Mouse (Mus musculus): ENCODE measurements at regions not wholly inside any gene's neighbourhood (a gene's known extent, or its start where the extent isn't known, plus 50 kb on each side); places are given as distances from the start of the nearest gene placed in this dataset.
"Not testable (repeated sequence)": the region's sequence is repeated elsewhere in the genome, so short reads cannot be mapped to it uniquely, and the experiment has no call there.

DNA sequence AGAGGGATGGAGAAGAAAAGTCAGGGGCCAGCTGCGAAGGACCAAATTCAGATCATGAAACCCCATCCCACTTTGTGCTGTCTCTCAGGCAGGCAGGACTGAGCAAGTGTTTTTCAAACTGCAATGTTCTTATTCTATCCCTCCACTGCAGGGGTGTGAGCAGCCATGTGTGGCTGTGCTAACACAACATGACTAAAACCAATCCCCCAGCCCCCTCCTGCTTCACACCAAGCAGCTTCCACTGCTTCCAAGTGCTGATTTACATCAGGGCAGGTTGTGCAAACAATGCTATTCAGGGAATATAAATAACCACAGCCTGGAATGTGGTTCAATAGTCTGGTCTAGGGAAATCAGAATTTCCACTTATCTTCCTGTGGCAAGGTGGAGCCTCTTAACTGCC, 517.0 kb upstream of the Brinp1 start:
- Histone ChIP-seq H3K9ac (ENCODE audit: low read length) (no peak overlapping the region), H3K36me3 (ENCODE audit: control insufficient read depth, insufficient read depth, low read length) (no peaks in the 10 kb centered on the region), H3K4me3 (replicated peaks; ENCODE audit: low read length) (no peak overlapping the region), H3K27me3 (ENCODE audit: control insufficient read depth, insufficient read depth, low read length) (no peaks in the 10 kb centered on the region), H3K4me1 (ENCODE audit: control insufficient read depth, insufficient read depth, low read length) (no peaks in the 10 kb centered on the region), H3K27ac (ENCODE audit: low read length) (no peak overlapping the region), H3K4me2 (ENCODE audit: low read depth, low read length) (no peak overlapping the region), H3K9me3 (replicated peaks; ENCODE audit: control insufficient read depth, low read length) (no peaks in the 10 kb centered on the region)
- 81% methylated on average over 1 of the region's 1 CpGs for WGBS
- ATAC-seq (ENCODE audit: insufficient read depth, low FRiP score): no peak

DNA sequence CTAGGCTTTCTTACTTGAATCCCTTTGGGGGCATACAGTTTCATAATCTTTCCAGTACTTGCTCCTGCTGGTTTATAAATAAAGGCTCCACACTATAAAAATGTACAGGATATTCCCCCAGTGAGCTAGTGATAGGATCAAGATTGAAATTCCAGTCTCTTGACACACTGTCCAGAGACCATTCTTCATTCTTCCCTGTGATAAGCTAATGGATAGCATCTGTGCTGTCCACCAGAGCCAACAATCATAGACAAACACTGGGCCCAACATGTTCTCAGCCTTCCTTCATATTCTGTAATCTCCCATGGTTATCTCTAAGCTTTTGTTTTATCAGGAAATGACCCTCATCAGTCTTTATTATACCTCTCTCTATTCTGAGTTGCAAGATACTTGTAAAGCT, 505.8 kb upstream of the Brinp1 start:
- Histone ChIP-seq H3K36me3 (ENCODE audit: control insufficient read depth, insufficient read depth, low read length) (no peaks in the 10 kb centered on the region), H3K27ac (ENCODE audit: low read length) (no peak overlapping the region), H3K4me2 (ENCODE audit: low read depth, low read length) (no peak overlapping the region), H3K4me3 (replicated peaks; ENCODE audit: low read length) (no peak overlapping the region), H3K27me3 (ENCODE audit: control insufficient read depth, insufficient read depth, low read length) (no peaks in the 10 kb centered on the region), H3K4me1 (ENCODE audit: control insufficient read depth, insufficient read depth, low read length) (no peaks in the 10 kb centered on the region), H3K9me3 (replicated peaks; ENCODE audit: control insufficient read depth, low read length) (no peaks in the 10 kb centered on the region), H3K9ac (ENCODE audit: low read length) (no peak overlapping the region)
- ATAC-seq (ENCODE audit: insufficient read depth, low FRiP score): no peak

DNA sequence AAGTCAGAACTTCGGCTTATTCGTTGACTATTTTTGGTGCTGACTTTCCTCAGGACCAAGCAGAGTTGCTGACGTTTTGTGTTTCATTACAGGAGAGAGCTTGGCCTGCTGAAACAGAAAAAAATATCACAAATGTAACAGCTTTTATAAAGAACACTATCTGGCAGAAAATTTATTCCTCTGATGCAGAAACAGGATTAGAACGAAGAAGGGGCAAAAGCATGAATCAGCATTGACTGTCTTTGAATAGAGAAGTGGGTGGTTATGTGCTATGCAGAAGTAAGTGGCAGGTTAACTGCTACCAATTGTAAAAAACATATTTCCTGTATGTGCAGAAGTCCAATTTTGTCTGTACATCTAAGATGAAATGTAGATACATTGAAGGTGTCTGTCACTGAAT, 502.2 kb upstream of the Brinp1 start:
- H3K4me3 ChIP-seq (replicated peaks; ENCODE audit: low read length): no peak overlapping the region
- H3K36me3 ChIP-seq (ENCODE audit: control insufficient read depth, insufficient read depth, low read length): no peaks in the 10 kb centered on the region
- no peak overlapping the region for H3K9ac ChIP-seq (ENCODE audit: low read length)
- no peak for ATAC-seq (ENCODE audit: insufficient read depth, low FRiP score)
- 90% methylated on average over 4 of the region's 4 CpGs for whole genome bisulfite sequencing
- no peaks in the 10 kb centered on the region for H3K4me1 ChIP-seq (ENCODE audit: control insufficient read depth, insufficient read depth, low read length)
- no peak overlapping the region for H3K27ac ChIP-seq (ENCODE audit: low read length)
- H3K27me3 ChIP-seq (ENCODE audit: control insufficient read depth, insufficient read depth, low read length): no peaks in the 10 kb centered on the region
- H3K9me3 ChIP-seq (replicated peaks; ENCODE audit: control insufficient read depth, low read length): no peaks in the 10 kb centered on the region
- no peak overlapping the region for H3K4me2 ChIP-seq (ENCODE audit: low read depth, low read length)

DNA sequence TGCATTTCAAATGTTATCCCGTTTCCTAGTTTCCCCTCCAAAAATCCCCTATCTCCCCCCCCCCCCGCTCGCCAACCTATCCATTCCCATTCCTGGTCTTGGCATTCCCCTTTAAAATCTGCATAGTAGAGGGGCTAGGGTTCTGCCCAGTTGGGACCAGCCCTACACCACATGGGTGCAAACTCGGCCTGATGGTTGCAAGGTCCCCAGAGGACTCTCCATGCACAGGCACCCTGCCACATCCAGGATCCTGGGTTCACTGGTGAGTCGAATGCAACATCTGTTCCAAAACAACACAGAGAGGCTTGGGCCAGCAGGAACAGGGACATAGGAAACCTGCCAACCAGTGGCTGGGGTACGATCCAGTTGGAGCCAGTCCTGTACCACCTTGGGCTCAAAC, 492.0 kb upstream of the Brinp1 start:
- Histone ChIP-seq H3K27me3 (ENCODE audit: control insufficient read depth, insufficient read depth, low read length) (no peaks in the 10 kb centered on the region), H3K9ac (ENCODE audit: low read length) (no peak overlapping the region), H3K4me1 (ENCODE audit: control insufficient read depth, insufficient read depth, low read length) (no peaks in the 10 kb centered on the region), H3K9me3 (replicated peaks; ENCODE audit: control insufficient read depth, low read length) (no peaks in the 10 kb centered on the region), H3K4me2 (ENCODE audit: low read depth, low read length) (no peak overlapping the region), H3K4me3 (replicated peaks; ENCODE audit: low read length) (no peak overlapping the region), H3K27ac (ENCODE audit: low read length) (no peak overlapping the region), H3K36me3 (ENCODE audit: control insufficient read depth, insufficient read depth, low read length) (no peaks in the 10 kb centered on the region)
- ATAC-seq (ENCODE audit: insufficient read depth, low FRiP score): no peak
- 80% methylated on average over 6 of the region's 6 CpGs for WGBS

DNA sequence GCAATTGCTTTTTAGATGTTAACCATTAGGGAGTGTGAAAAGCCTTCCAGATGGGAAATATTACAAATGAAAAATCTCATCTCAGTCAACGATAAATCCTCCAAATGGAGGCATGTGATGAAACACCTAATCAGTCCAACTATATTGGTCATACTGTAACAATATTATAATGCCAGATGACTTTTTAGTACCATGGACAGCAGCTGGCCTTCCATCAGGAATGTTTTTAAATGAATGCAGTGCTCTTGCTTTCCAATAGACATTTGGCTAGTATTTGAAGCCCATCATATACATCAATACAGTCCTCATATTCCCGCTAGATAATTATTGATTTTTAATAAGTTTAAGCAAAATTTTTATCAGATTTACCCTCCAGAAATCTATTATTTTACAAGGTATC, 489.8 kb upstream of the Brinp1 start:
- 74% methylated on average over 2 of the region's 2 CpGs for WGBS

DNA sequence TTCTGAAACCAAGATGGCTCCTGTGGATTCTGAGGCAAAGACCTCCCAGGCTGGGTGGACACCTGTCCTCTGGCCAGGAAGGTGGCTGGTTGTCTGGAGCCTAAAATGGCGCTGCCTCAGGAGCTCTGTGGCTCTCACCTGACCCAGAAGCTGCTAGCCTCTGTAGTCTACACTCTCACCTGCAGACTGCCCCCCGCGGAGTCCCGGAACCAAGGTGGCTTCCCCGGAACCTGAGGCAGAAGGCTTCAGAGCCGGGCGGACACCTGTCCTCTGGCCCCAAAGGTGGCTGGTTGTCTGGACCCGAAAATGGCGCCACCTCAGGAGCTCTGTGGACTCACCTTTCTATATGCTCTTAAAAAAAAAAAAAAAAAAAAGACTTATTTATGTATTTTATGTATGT, 481.2 kb upstream of the Brinp1 start:
- Histone ChIP-seq H3K27ac (ENCODE audit: low read length) (no peak overlapping the region), H3K4me1 (ENCODE audit: control insufficient read depth, insufficient read depth, low read length) (no peaks in the 10 kb centered on the region), H3K4me2 (ENCODE audit: low read depth, low read length) (no peak overlapping the region), H3K9ac (ENCODE audit: low read length) (no peak overlapping the region), H3K4me3 (replicated peaks; ENCODE audit: low read length) (no peak overlapping the region), H3K27me3 (ENCODE audit: control insufficient read depth, insufficient read depth, low read length) (no peaks in the 10 kb centered on the region), H3K9me3 (replicated peaks; ENCODE audit: control insufficient read depth, low read length) (no peaks in the 10 kb centered on the region), H3K36me3 (ENCODE audit: control insufficient read depth, insufficient read depth, low read length) (no peaks in the 10 kb centered on the region)
- ATAC-seq (ENCODE audit: insufficient read depth, low FRiP score): no peak
- 90% methylated on average over 9 of the region's 9 CpGs for WGBS

More for the DNA sequence above, 489.8 kb upstream of the Brinp1 start:
- H3K27me3 ChIP-seq (ENCODE audit: control insufficient read depth, insufficient read depth, low read length): no peaks in the 10 kb centered on the region
- H3K4me2 ChIP-seq (ENCODE audit: low read depth, low read length): no peak overlapping the region
- H3K27ac ChIP-seq (ENCODE audit: low read length): no peak overlapping the region
- H3K4me3 ChIP-seq (replicated peaks; ENCODE audit: low read length): no peak overlapping the region
- H3K4me1 ChIP-seq (ENCODE audit: control insufficient read depth, insufficient read depth, low read length): no peaks in the 10 kb centered on the region
- ATAC-seq (ENCODE audit: insufficient read depth, low FRiP score): no peak
- H3K9ac ChIP-seq (ENCODE audit: low read length): no peak overlapping the region
- no peaks in the 10 kb centered on the region for H3K9me3 ChIP-seq (replicated peaks; ENCODE audit: control insufficient read depth, low read length)
- no peaks in the 10 kb centered on the region for H3K36me3 ChIP-seq (ENCODE audit: control insufficient read depth, insufficient read depth, low read length)

DNA sequence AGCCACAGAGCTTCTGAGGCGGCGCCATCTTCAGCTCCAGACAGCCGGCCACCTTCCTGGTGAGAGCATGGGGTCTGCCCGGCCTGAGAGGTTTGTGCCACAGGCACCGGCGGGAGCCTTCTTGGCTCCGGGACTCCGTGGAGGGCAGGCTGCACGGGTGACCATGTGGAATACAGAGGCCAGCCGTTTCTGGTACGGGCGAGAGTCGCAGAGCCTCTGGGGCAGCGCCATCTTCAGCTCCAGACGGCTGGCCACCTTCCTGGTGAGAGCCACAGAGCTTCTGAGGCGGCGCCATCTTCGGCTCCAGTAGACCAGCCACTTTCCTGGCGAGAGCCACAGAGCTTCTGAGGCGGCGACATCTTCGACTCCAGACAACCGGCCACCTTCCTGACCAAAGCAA, 456.2 kb upstream of the Brinp1 start:
- not testable (repeated sequence) for ATAC-seq (ENCODE audit: insufficient read depth, low FRiP score); H3K27ac ChIP-seq (ENCODE audit: low read length); H3K4me3 ChIP-seq (replicated peaks; ENCODE audit: low read length); H3K4me2 ChIP-seq (ENCODE audit: low read depth, low read length); H3K36me3 ChIP-seq (ENCODE audit: control insufficient read depth, insufficient read depth, low read length); H3K4me1 ChIP-seq (ENCODE audit: control insufficient read depth, insufficient read depth, low read length); H3K9ac ChIP-seq (ENCODE audit: low read length); H3K27me3 ChIP-seq (ENCODE audit: control insufficient read depth, insufficient read depth, low read length); H3K9me3 ChIP-seq (replicated peaks; ENCODE audit: control insufficient read depth, low read length)
- WGBS: 95% methylated on average over 21 of the region's 23 CpGs

DNA sequence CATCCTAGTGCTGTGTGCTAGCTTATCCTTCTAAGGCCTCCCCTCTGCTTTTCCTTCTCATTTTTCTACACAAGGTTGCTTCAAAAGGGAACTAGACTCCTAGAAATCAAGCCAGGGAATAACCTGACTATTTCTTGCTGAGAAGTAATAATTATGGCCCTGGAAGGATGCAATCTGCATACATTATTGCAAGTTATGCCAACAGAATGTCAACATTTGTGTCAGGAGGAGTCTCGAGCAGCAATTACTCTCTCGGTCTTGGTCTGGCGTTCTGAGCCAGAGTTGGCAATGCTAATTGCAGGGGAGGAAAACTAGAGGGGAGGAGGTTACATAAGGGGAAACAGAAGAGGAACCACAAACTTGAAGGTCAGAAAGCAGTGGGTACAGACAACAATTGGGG, 441.3 kb upstream of the Brinp1 start:
- no peak for ATAC-seq (ENCODE audit: insufficient read depth, low FRiP score)
- Histone ChIP-seq H3K4me2 (ENCODE audit: low read depth, low read length) (no peak overlapping the region), H3K4me3 (replicated peaks; ENCODE audit: low read length) (no peak overlapping the region), H3K36me3 (ENCODE audit: control insufficient read depth, insufficient read depth, low read length) (no peaks in the 10 kb centered on the region), H3K9me3 (replicated peaks; ENCODE audit: control insufficient read depth, low read length) (no peaks in the 10 kb centered on the region), H3K4me1 (ENCODE audit: control insufficient read depth, insufficient read depth, low read length) (no peaks in the 10 kb centered on the region), H3K9ac (ENCODE audit: low read length) (no peak overlapping the region), H3K27me3 (ENCODE audit: control insufficient read depth, insufficient read depth, low read length) (no peaks in the 10 kb centered on the region), H3K27ac (ENCODE audit: low read length) (no peak overlapping the region)
- 69% methylated on average over 3 of the region's 3 CpGs for WGBS

DNA sequence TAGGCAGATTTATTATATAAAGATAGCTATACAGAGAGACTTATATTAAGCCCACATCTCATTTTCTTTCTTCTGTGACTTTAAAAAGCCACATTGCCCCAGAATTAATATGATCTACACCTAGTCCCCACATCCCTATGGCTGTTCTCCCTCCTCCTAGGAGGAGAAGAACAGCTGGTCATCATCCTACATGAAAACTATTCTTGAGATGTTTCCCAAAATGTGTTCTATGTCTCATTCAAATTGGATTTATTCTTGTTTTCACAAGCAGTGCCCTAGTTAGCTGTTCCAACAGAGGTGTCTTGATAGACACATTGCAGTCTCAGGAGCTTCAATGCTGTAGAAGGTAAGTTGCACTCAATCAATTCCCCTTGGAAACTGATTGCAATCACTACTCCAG, 429.1 kb upstream of the Brinp1 start:
- H3K9ac ChIP-seq (ENCODE audit: low read length): no peak overlapping the region
- H3K9me3 ChIP-seq (replicated peaks; ENCODE audit: control insufficient read depth, low read length): no peaks in the 10 kb centered on the region
- no peak overlapping the region for H3K4me3 ChIP-seq (replicated peaks; ENCODE audit: low read length)
- no peak overlapping the region for H3K27ac ChIP-seq (ENCODE audit: low read length)
- no peaks in the 10 kb centered on the region for H3K36me3 ChIP-seq (ENCODE audit: control insufficient read depth, insufficient read depth, low read length)
- H3K27me3 ChIP-seq (ENCODE audit: control insufficient read depth, insufficient read depth, low read length): no peaks in the 10 kb centered on the region
- ATAC-seq (ENCODE audit: insufficient read depth, low FRiP score): no peak
- no peak overlapping the region for H3K4me2 ChIP-seq (ENCODE audit: low read depth, low read length)
- H3K4me1 ChIP-seq (ENCODE audit: control insufficient read depth, insufficient read depth, low read length): no peaks in the 10 kb centered on the region

DNA sequence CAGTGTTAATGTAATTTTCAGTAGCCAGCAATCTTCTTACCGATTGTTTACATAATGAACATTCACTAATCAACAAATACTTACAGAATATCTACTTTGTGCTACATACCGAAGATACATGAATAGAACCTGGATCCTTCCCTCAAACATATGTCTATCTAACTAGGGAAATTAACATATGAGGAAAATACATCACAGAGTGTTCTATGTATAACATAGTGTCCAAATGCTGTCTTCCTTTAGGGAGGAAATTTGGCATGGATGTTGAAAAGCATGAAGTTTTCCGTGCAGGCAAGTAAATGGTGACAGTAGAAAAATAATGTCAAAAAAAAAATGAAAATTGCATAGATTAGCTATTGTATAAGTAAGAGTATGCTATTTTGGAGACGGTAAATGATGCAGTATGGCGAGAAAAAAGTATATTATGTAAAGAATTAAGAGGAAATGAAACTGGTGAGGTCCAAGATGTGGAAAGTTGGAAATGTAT, 392.8 kb upstream of the Brinp1 start:
- H3K9ac ChIP-seq (ENCODE audit: low read length): no peak overlapping the region
- ATAC-seq (ENCODE audit: insufficient read depth, low FRiP score): no peak
- H3K9me3 ChIP-seq (replicated peaks; ENCODE audit: control insufficient read depth, low read length): no peaks in the 10 kb centered on the region
- no peak overlapping the region for H3K4me2 ChIP-seq (ENCODE audit: low read depth, low read length)
- 77% methylated on average over 5 of the region's 5 CpGs for WGBS
- no peaks in the 10 kb centered on the region for H3K27me3 ChIP-seq (ENCODE audit: control insufficient read depth, insufficient read depth, low read length)
- H3K36me3 ChIP-seq (ENCODE audit: control insufficient read depth, insufficient read depth, low read length): no peaks in the 10 kb centered on the region
- H3K4me3 ChIP-seq (replicated peaks; ENCODE audit: low read length): no peak overlapping the region
- no peak overlapping the region for H3K27ac ChIP-seq (ENCODE audit: low read length)
- no peaks in the 10 kb centered on the region for H3K4me1 ChIP-seq (ENCODE audit: control insufficient read depth, insufficient read depth, low read length)

Measured in stomach, embryonic 16.5 days (tissue).